Mouse (Mus musculus) olfactory bulb, adult 2 months (tissue): ENCODE results near the gene Ppcdc. TPM values are rescaled to one million over a fixed set of nuclear protein-coding genes. Genes with fewer than 3 reads are reported as not detected.
"Not testable (repeated sequence)": the region's sequence is repeated elsewhere in the genome, so short reads cannot be mapped to it uniquely, and the experiment has no call there.

Source experiments
- H3K27ac ChIP-seq: fragments of 200-500 bp; 2 replicates; pipeline ENCODE4 v1.5.1; 2012; ENCODE audit warnings: low read depth, low read length; ENCODE audit not compliant: insufficient read depth
- H3K4me1 ChIP-seq: fragments of 200-500 bp; 2 replicates; pipeline ENCODE4 v1.6.1; 2012; ENCODE audit warnings: low read length; ENCODE audit not compliant: control insufficient read depth, insufficient read depth
- H3K4me3 ChIP-seq: fragments of 200-500 bp; 2 replicates; pipeline ENCODE4 v1.5.1; 2012; ENCODE audit warnings: mild to moderate bottlenecking, low read depth, low read length, moderate library complexity; ENCODE audit not compliant: insufficient read depth
- CTCF ChIP-seq: fragments of 200-500 bp; IDR thresholded peaks from 2 replicates; pipeline ENCODE4 v1.5.1; 2012; ENCODE audit warnings: low read depth, mild to moderate bottlenecking, low read length, moderate library complexity; ENCODE audit not compliant: insufficient read depth
- POLR2A ChIP-seq: fragments of 200-500 bp; IDR thresholded peaks from 2 replicates; pipeline ENCODE4 v1.6.1; 2012; ENCODE audit warnings: mild to moderate bottlenecking, low read depth, low read length, moderate library complexity; ENCODE audit not compliant: insufficient read depth
- WGBS: fragments of 180-500 bp; shearing (Covaris S2); methylation state at CpG from one replicate; pipeline ENCODE4 v1.1.7; 2018; 5-methylcytosine and 5-hydroxymethylcytosine counted together
- polyA plus RNA-seq: library from polyadenylated mRNA; stranded (reverse); fragments of >200 nt; gene quantifications from 2 replicates; pipeline ENCODE4 v1.2.4, GENCODE M21; 2012; ENCODE audit warnings: low replicate concordance; ENCODE audit not compliant: missing spikeins, insufficient read depth, insufficient read length

Gene Ppcdc
- polyA plus RNA-seq, 1 experiment: not detected

- TF ChIP-seq CTCF (peak; percentile 51; the same call in 1 of the 2 replicates), POLR2A (no peak)
- H3K27ac ChIP-seq: no peak overlapping the region
- 14% methylated on average over 11 of the region's 11 CpGs for WGBS
- H3K4me1 ChIP-seq: peaks cover 10% of the 10 kb centered on the region
- H3K4me3 ChIP-seq: no peak overlapping the region
Observed at GRCm38 (mm10) chr9:57433097-57434032, 6.6 kb downstream of the Ppcdc start.

- Histone ChIP-seq H3K27ac (no peak overlapping the region), H3K4me3 (no peak overlapping the region), H3K4me1 (peaks cover 10% of the 10 kb centered on the region)
- WGBS: 87% methylated on average over 3 of the region's 3 CpGs
- TF ChIP-seq POLR2A: no peak
- no peak for TF ChIP-seq CTCF
Observed at GRCm38 (mm10) chr9:57432480-57432879, 7.4 kb downstream of the Ppcdc start.

- peaks cover 10% of the 10 kb centered on the region for H3K4me1 ChIP-seq
- WGBS: 47% methylated on average over 9 of the region's 9 CpGs
- no peak overlapping the region for H3K4me3 ChIP-seq
- no peak overlapping the region for H3K27ac ChIP-seq
- TF ChIP-seq CTCF (no peak), POLR2A (no peak)
Observed at GRCm38 (mm10) chr9:57431202-57431601, 8.7 kb downstream of the Ppcdc start.

- peaks cover 11% of the 10 kb centered on the region for H3K4me1 ChIP-seq
- no peak overlapping the region for H3K4me3 ChIP-seq
- no peak overlapping the region for H3K27ac ChIP-seq
- TF ChIP-seq POLR2A (no peak), CTCF (no peak)
- 52% methylated on average over 4 of the region's 4 CpGs for WGBS
Observed at GRCm38 (mm10) chr9:57428391-57428790, 11.5 kb downstream of the Ppcdc start.

- WGBS: 81% methylated on average over 4 of the region's 4 CpGs
- no peak for TF ChIP-seq CTCF
- no peak for TF ChIP-seq POLR2A
- Histone ChIP-seq H3K4me3 (no peak overlapping the region), H3K4me1 (peaks cover 6% of the 10 kb centered on the region), H3K27ac (no peak overlapping the region)
Observed at GRCm38 (mm10) chr9:57427937-57428336, 12.0 kb downstream of the Ppcdc start.

GRCm38 (mm10) chr9:57427123-57427522 lies 12.8 kb downstream of the Ppcdc start:
- not testable (repeated sequence) for H3K27ac ChIP-seq, H3K4me1 ChIP-seq, H3K4me3 ChIP-seq
- WGBS: 91% methylated on average over 4 of the region's 4 CpGs

- no peak overlapping the region for H3K27ac ChIP-seq
- peaks cover 17% of the 10 kb centered on the region for H3K4me1 ChIP-seq
- 79% methylated on average over 3 of the region's 3 CpGs for WGBS
- H3K4me3 ChIP-seq: no peak overlapping the region
- TF ChIP-seq CTCF (no peak), POLR2A (no peak)
Observed at GRCm38 (mm10) chr9:57425116-57425515, 14.8 kb downstream of the Ppcdc start.

- Histone ChIP-seq H3K4me3 (no peak overlapping the region), H3K4me1 (peaks cover 20% of the 10 kb centered on the region), H3K27ac (no peak overlapping the region)
- TF ChIP-seq POLR2A (no peak), CTCF (no peak)
- 85% methylated on average over 6 of the region's 6 CpGs for WGBS
Observed at GRCm38 (mm10) chr9:57424066-57424465, 15.9 kb downstream of the Ppcdc start.

- Histone ChIP-seq H3K27ac (no peak overlapping the region), H3K4me1 (peaks cover 20% of the 10 kb centered on the region), H3K4me3 (no peak overlapping the region)
- WGBS: 87% methylated on average over 5 of the region's 5 CpGs
- TF ChIP-seq POLR2A (no peak), CTCF (no peak)
Observed at GRCm38 (mm10) chr9:57421688-57422111, 18.2 kb downstream of the Ppcdc start.

- TF ChIP-seq POLR2A (no peak), CTCF (no peak)
- WGBS: 72% methylated on average over 9 of the region's 9 CpGs
- peak overlapping the region; percentile 63 for H3K27ac ChIP-seq
- H3K4me3 ChIP-seq: no peak overlapping the region
- H3K4me1 ChIP-seq: peaks cover 20% of the 10 kb centered on the region
Observed at GRCm38 (mm10) chr9:57421121-57421571, 18.8 kb downstream of the Ppcdc start.
